Mouse (Mus musculus): ENCODE measurements around the gene Aldh3b1. TPM values are rescaled to one million over a fixed set of nuclear protein-coding genes. Genes with fewer than 3 reads are reported as not detected.

Gene Aldh3b1
- polyA plus RNA-seq, 1 experiment, result 1.8 TPM

DNA sequence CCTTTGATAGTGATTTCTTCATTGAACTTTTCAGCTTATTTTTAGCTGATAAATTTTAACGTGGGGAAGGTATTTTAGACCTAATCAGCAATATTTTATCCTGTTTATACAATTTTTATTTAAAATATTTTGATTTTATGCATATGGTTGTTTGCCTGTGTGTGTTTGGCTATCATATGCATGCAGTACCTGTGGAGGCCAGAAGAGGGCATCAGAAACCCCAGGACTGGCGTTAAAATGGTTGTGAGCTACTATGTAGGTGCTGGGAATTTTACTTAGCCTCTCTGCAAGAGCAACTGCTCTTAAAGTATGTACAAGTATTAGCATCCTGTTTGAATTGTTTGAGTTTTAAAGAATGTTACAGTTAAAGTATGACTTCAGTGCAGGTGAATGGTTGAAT, 64.6 kb downstream of the Aldh3b1 start:
- TF ChIP-seq CTCF (IDR thresholded peaks at IDR 0.05; ENCODE audit: borderline replicate concordance, extremely low read depth, insufficient read depth, insufficient read length) (peak; percentile 24; the same call in 1 of the 2 replicates), POLR2A (IDR thresholded peaks at IDR 0.05; ENCODE audit: borderline replicate concordance, extremely low read depth, insufficient read depth, insufficient read length, poor library complexity, severe bottlenecking) (no peak)
- no peak for DNase-seq (ENCODE audit: low read depth)

Other genes starting within 250 kb of the Aldh3b1 start
- 4.8 and 10.7 TPM in 2 replicates for gene Lrp5, start 243.2 kb downstream of the Aldh3b1 start, polyA plus RNA-seq (2012; rRNA removed)
- gene 1810055G02Rik, start 221.5 kb downstream of the Aldh3b1 start, polyA plus RNA-seq (2012; rRNA removed), result 48.5 and 50.3 TPM in 2 replicates
- gene Kmt5b, start 162.4 kb downstream of the Aldh3b1 start, polyA plus RNA-seq (2012; rRNA removed), result 46.7 and 62.8 TPM in 2 replicates
- 79.9 and 89.6 TPM in 2 replicates for gene Chka, start 78.0 kb downstream of the Aldh3b1 start, polyA plus RNA-seq (2012; rRNA removed)
- 31.4 and 45.2 TPM in 2 replicates for gene Tcirg1, start 22.7 kb downstream of the Aldh3b1 start, polyA plus RNA-seq (2012; rRNA removed)
- 184 and 218 TPM in 2 replicates for gene Ndufs8, start 17.0 kb downstream of the Aldh3b1 start, polyA plus RNA-seq (2012; rRNA removed)
- gene Unc93b1, start 5.4 kb upstream of the Aldh3b1 start, polyA plus RNA-seq (2012; rRNA removed), result 12.3 and 13.4 TPM in 2 replicates
- gene Aldh3b3, start 28.8 kb upstream of the Aldh3b1 start, polyA plus RNA-seq (2012; rRNA removed), result 0.01 and 0.05 TPM in 2 replicates
- 1.1 and 1.3 TPM in 2 replicates for gene Aldh3b2, start 42.5 kb upstream of the Aldh3b1 start, polyA plus RNA-seq (2012; rRNA removed)
- gene Acy3, start 56.8 kb upstream of the Aldh3b1 start, polyA plus RNA-seq (2012; rRNA removed), result 2.5 and 2.7 TPM in 2 replicates
- gene Tbx10, start 62.9 kb upstream of the Aldh3b1 start, polyA plus RNA-seq (2012; rRNA removed), result 0.16 and 0.46 TPM in 2 replicates
- gene Nudt8, start 70.8 kb upstream of the Aldh3b1 start, polyA plus RNA-seq (2012; rRNA removed), result 16.4 and 17.5 TPM in 2 replicates
- 8.3 and 9.0 TPM in 2 replicates for gene Gm49405, start 70.8 kb upstream of the Aldh3b1 start, polyA plus RNA-seq (2012; rRNA removed)
- gene Doc2g, start 73.5 kb upstream of the Aldh3b1 start, polyA plus RNA-seq (2012; rRNA removed), result 18.4 and 22.7 TPM in 2 replicates
- gene Ndufv1, start 83.0 kb upstream of the Aldh3b1 start, polyA plus RNA-seq (2012; rRNA removed), result 174 and 194 TPM in 2 replicates
- gene Gstp1, start 108.2 kb upstream of the Aldh3b1 start, polyA plus RNA-seq (2012; rRNA removed), result 266 and 307 TPM in 2 replicates
- 2.9 and 9.0 TPM in 2 replicates for gene Gstp2, start 116.2 kb upstream of the Aldh3b1 start, polyA plus RNA-seq (2012; rRNA removed)
- not detected in 2 replicates for gene Gstp3, start 129.8 kb upstream of the Aldh3b1 start, polyA plus RNA-seq (2012; rRNA removed)
- not detected in 2 replicates for gene Cabp2, start 151.8 kb upstream of the Aldh3b1 start, polyA plus RNA-seq (2012; rRNA removed)
- 56.1 and 82.2 TPM in 2 replicates for gene Cdk2ap2, start 167.4 kb upstream of the Aldh3b1 start, polyA plus RNA-seq (2012; rRNA removed)
- gene Pitpnm1, start 170.2 kb upstream of the Aldh3b1 start, polyA plus RNA-seq (2012; rRNA removed), result 149 and 158 TPM in 2 replicates
- 80.0 and 88.6 TPM in 2 replicates for gene Aip, start 196.1 kb upstream of the Aldh3b1 start, polyA plus RNA-seq (2012; rRNA removed)
- gene Gpr152, start 210.0 kb upstream of the Aldh3b1 start, polyA plus RNA-seq (2012; rRNA removed), result 0.08 TPM in 2 replicates
- 0.05 and 0.19 TPM in 2 replicates for gene Cabp4, start 214.2 kb upstream of the Aldh3b1 start, polyA plus RNA-seq (2012; rRNA removed)
- gene Coro1b, start 218.8 kb upstream of the Aldh3b1 start, polyA plus RNA-seq (2012; rRNA removed), result 210 and 237 TPM in 2 replicates
- 1.5 and 2.0 TPM in 2 replicates for gene Ptprcap, start 223.8 kb upstream of the Aldh3b1 start, polyA plus RNA-seq (2012; rRNA removed)
- gene Rps6kb2, start 233.5 kb upstream of the Aldh3b1 start, polyA plus RNA-seq (2012; rRNA removed), result 59.5 and 87.7 TPM in 2 replicates
- gene Carns1, start 245.7 kb upstream of the Aldh3b1 start, polyA plus RNA-seq (2012; rRNA removed), result 4.1 and 4.3 TPM in 2 replicates

All from brain, embryonic 14.5 days (tissue).